Mouse (Mus musculus) heart, adult 2 months (tissue): ENCODE measurements around the gene Pbx2. TPM values are rescaled to one million over a fixed set of nuclear protein-coding genes. Genes with fewer than 3 reads are reported as not detected.

ENCODE experiments used
- DNase-seq, 2 experiments: peaks; one replicate each; pipeline ENCODE4 v3.0.0; 2021
- H3K27ac ChIP-seq: fragments of 200-600 bp; 2 replicates; pipeline ENCODE4 v1.8.1; 2022
- H3K27me3 ChIP-seq: fragments of 200-500 bp; 2 replicates; pipeline ENCODE4 v1.6.1; 2012; ENCODE audit warnings: mild to moderate bottlenecking, low read length, inconsistent platforms, mixed read lengths; ENCODE audit not compliant: control insufficient read depth, insufficient read depth
- H3K36me3 ChIP-seq: fragments of 200-500 bp; 2 replicates; pipeline ENCODE4 v1.6.1; 2012; ENCODE audit warnings: low read length, inconsistent platforms; ENCODE audit not compliant: control insufficient read depth, insufficient read depth
- H3K4me1 ChIP-seq: fragments of 200-500 bp; 2 replicates; pipeline ENCODE4 v1.6.1; 2011; ENCODE audit warnings: low read length; ENCODE audit not compliant: control insufficient read depth, insufficient read depth
- H3K4me3 ChIP-seq: fragments of 200-600 bp; 2 replicates; pipeline ENCODE4 v1.8.1; 2022
- H3K79me2 ChIP-seq: fragments of 200-500 bp; replicated peaks from 2 replicates; pipeline ENCODE4 v1.6.1; 2012; ENCODE audit warnings: mild to moderate bottlenecking, inconsistent platforms, low read length, moderate library complexity, mixed read lengths; ENCODE audit not compliant: control insufficient read depth, insufficient read depth
- H3K9ac ChIP-seq: fragments of 200-500 bp; 2 replicates; pipeline ENCODE4 v1.6.1; 2012; ENCODE audit warnings: low read depth, mild to moderate bottlenecking, control low read depth, inconsistent platforms, low read length, mixed read lengths
- CTCF ChIP-seq: fragments of 200-600 bp; IDR thresholded peaks from 2 replicates; pipeline ENCODE4 v1.8.1; 2022; ENCODE audit warnings: antibody characterized with exemption, mild to moderate bottlenecking, moderate library complexity
- EP300 ChIP-seq: fragments of 200-500 bp; IDR thresholded peaks from 2 replicates; pipeline ENCODE4 v1.6.1; 2011; ENCODE audit warnings: low read depth, low read length, control low read depth; ENCODE audit not compliant: insufficient read depth
- POLR2A ChIP-seq: fragments of 200-500 bp; IDR thresholded peaks from 2 replicates; pipeline ENCODE4 v1.6.1; 2011; ENCODE audit warnings: mild to moderate bottlenecking, low read depth, low read length, control low read depth; ENCODE audit not compliant: insufficient read depth
- WGBS: fragments of 180-500 bp; shearing (Covaris S2); methylation state at CpG from one replicate; pipeline ENCODE4 v1.1.7; 2018; 5-methylcytosine and 5-hydroxymethylcytosine counted together
- intact Hi-C: fragments of 180-260 bp; cut with DNase I; formaldehyde crosslinking; loops from one replicate; pipeline ENCODE4 v1.15.1; 2025
- polyA plus RNA-seq: library from polyadenylated mRNA; depleted of rRNA; stranded (reverse); fragments of >200 nt; gene quantifications from 2 replicates; pipeline ENCODE4 v1.2.3, GENCODE M21; 2012
- total RNA-seq, 2 experiments: library from RNA; stranded (reverse); gene quantifications; 2 replicates each; pipeline ENCODE4 v1.2.3; 2021

Gene Pbx2
- total and polyA plus RNA-seq, 3 experiments, result 16.1 to 22.1 (median 18.4) TPM

DNA sequence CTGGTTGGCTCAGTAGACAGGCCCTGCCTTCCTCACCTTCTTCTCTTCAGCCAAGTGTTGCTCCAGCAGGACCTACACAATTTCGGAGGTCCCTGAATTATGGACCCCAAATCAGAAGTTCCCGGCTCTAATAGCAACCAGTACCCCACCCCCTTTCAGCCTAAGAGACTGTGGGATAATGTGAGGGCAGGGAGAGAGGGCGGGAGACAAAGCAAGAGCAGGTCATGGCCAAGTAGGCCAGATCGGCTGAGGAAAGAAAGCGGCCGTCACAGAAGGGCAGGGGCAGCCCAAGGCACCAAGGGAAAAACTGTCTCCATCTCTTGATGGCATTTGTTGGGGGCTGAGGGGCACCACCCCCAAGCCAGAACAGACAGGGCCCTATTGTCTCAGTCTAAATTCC, 24.8 kb downstream of the Pbx2 start, which contains the start of gene Egfl8:
Gene Egfl8, minus strand, starts transcription at position 101 of the 400 bp plus-strand sequence.
- intact Hi-C loops, result loop anchor here (5.0 kb wide), 1 partner anchor 59 kb away; no protein-coding TSS in a partner anchor
- Histone ChIP-seq H3K36me3 (no peaks in the 10 kb centered on the region), H3K4me1 (no peaks in the 10 kb centered on the region), H3K79me2 (no peaks in the 10 kb centered on the region), H3K27me3 (no peaks in the 10 kb centered on the region), H3K9ac (no peak within 1 kb of the TSS), H3K27ac (peak within 1 kb of the TSS; percentile 26), H3K4me3 (no peak within 1 kb of the TSS)
- WGBS, result 76% methylated on average over 6 of the region's 6 CpGs
- no peak for DNase-seq
- TF ChIP-seq EP300, result no peak
- no peak for TF ChIP-seq POLR2A
- no peak for TF ChIP-seq CTCF

DNA sequence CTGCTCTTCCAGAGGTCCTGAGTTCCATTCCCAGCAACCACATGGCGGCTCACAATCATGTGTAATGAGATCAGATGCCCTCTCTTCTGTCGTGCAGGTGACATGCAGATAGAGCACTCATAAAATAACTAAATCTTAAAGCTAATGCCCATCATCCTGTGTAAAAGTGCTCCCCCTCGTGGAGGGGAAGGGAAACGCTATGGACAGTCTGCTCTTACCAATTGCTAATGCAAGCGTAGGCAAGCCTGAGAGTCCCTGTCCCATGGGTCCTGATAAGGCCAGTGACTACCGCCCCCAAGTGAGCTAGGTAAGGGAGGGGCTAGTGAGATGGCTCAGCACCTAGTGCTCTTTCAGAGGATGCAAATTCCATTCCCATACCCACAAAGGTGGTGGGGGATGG, 27.9 kb downstream of the Pbx2 start:
- WGBS, result 13% methylated on average over 6 of the region's 6 CpGs
- Histone ChIP-seq H3K4me3 (no peak overlapping the region), H3K9ac (no peak overlapping the region), H3K4me1 (no peaks in the 10 kb centered on the region), H3K36me3 (no peaks in the 10 kb centered on the region), H3K27ac (no peak overlapping the region), H3K79me2 (no peaks in the 10 kb centered on the region), H3K27me3 (no peaks in the 10 kb centered on the region)
- TF ChIP-seq CTCF (peak; percentile 96), POLR2A (0 out of 2 replicates have a peak, but pooled peaks have one; percentile 12), EP300 (0 out of 2 replicates have a peak, but pooled peaks have one; percentile 29)
- DNase-seq, result peak; percentile 67 to 76
- intact Hi-C loops, result loop anchor here (1.0 to 5.0 kb wide), 3 partner anchors 46 to 179 kb away; no protein-coding TSS in a partner anchor

- 91% methylated on average over 8 of the region's 8 CpGs for WGBS
- H3K27ac ChIP-seq, result no peak overlapping the region
Measured at GRCm38 (mm10) chr17:34621006-34621405, 29.9 kb downstream of the Pbx2 start.

DNA sequence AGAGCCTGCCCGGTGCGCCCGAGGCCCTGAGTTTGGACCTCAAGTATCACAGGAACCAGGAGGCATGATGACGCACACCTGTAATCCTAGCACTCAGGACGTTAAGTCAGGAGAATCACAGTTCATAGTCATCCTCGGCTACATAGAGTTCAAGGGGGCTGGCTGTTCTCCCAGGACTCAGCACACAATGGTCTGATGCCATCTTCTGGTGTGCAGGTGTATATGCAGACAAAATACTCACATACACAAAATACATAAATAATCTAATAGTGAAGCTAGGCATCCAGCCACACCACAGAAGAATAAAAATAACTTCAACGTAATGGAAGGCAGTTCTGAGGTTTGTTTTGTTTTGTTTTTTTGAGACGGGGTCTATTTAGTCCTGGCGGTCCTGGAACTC, 32.1 kb downstream of the Pbx2 start:
- no peak for DNase-seq
- intact Hi-C loops, result no loop called here
- Histone ChIP-seq H3K4me3 (no peak overlapping the region), H3K79me2 (no peaks in the 10 kb centered on the region), H3K4me1 (no peaks in the 10 kb centered on the region; the same call in 1 of the 2 replicates), H3K9ac (no peak overlapping the region), H3K36me3 (no peaks in the 10 kb centered on the region), H3K27me3 (no peaks in the 10 kb centered on the region), H3K27ac (no peak overlapping the region)
- WGBS, result 78% methylated on average over 9 of the region's 9 CpGs
- TF ChIP-seq CTCF, result peak; percentile 39
- TF ChIP-seq POLR2A, result no peak
- no peak for TF ChIP-seq EP300

More at GRCm38 (mm10) chr17:34621006-34621405, 29.9 kb downstream of the Pbx2 start:
- no peak for DNase-seq
- Histone ChIP-seq H3K27me3 (no peaks in the 10 kb centered on the region), H3K9ac (no peak overlapping the region), H3K4me3 (no peak overlapping the region), H3K36me3 (no peaks in the 10 kb centered on the region), H3K79me2 (no peaks in the 10 kb centered on the region), H3K4me1 (no peaks in the 10 kb centered on the region)
- intact Hi-C loops, result no loop called here
- no peak for TF ChIP-seq EP300
- TF ChIP-seq POLR2A, result no peak
- TF ChIP-seq CTCF, result no peak

DNA sequence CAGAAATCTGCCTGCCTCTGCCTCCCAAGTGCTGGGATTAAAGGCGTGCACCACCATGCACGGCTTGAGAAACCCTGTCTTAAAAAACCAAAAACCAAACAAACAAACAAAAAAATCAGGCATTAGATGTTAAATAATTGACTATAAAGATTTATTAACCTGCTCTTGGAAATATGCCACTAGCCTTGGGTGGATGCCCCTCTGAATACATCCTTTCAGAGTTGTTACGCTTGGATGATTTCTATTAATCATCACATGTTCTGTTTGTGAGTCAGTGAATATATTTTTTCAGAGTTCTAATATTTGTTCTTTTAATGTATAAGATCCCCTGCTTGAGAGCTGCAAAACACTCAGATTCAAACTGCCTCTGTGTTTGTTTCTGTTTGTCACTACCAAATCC, 33.9 kb downstream of the Pbx2 start:
- TF ChIP-seq EP300 (no peak), CTCF (no peak), POLR2A (no peak)
- Histone ChIP-seq H3K4me3 (no peak overlapping the region), H3K27me3 (no peaks in the 10 kb centered on the region), H3K9ac (no peak overlapping the region), H3K4me1 (peaks cover 2% of the 10 kb centered on the region), H3K79me2 (no peaks in the 10 kb centered on the region), H3K36me3 (no peaks in the 10 kb centered on the region), H3K27ac (no peak overlapping the region)
- intact Hi-C loops, result no loop called here
- no peak for DNase-seq
- 93% methylated on average over 3 of the region's 3 CpGs for WGBS

DNA sequence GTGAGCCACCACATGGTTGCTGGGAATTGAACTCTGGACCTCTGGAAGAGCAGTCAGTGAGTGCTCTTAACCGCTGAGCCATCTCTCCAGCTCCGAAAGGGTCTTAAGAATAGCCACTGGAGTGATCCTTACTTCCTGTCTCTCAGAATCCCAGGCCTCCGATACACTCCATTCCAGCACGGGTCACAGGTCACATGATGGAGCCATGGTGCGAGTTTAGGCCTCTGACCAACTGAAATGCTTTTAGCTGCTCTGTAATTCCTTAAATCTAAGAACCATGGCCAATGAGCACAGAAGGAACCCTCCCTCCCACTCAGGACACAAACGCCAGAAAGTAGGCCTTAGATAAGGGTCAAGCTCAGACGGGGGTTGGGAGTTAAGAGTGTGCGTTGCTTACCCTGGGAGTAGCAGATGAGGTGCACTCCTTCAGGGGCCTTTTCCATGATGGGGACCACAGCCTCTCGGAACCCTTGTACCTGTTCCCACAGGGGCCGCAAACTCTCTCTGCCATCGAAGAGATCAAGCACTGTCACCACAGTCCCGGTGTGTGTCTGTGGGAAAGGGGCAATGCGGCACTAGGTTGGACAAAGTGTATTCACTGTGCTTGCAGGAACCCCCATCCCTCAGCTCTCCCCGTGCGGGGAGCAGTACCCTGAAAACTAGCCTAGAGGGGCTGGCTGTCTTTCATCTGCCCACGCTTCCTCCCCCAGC, 35.2 kb downstream of the Pbx2 start:
- peak overlapping the region; percentile 95 for H3K27ac ChIP-seq
- 50% methylated on average over 16 of the region's 16 CpGs for WGBS
- peak overlapping the region; percentile 74 for H3K9ac ChIP-seq
- H3K4me1 ChIP-seq, result peaks cover 4% of the 10 kb centered on the region
- no peaks in the 10 kb centered on the region for H3K79me2 ChIP-seq
- no peaks in the 10 kb centered on the region for H3K27me3 ChIP-seq
- no peaks in the 10 kb centered on the region for H3K36me3 ChIP-seq
- TF ChIP-seq POLR2A, result no peak
- intact Hi-C loops, result loop anchor here (2.0 kb wide), 2 partner anchors 19 to 61 kb away; partner anchors contain the start of gene Notch4
- H3K4me3 ChIP-seq, result peak overlapping the region; percentile 73
- DNase-seq, result no peak
